8 mouse cellular contexts compared by ENCODE assay signal in genomic region chrX:81070210-81070803, GRCm38 (mm10). TPM values are rescaled to one million over a fixed set of nuclear protein-coding genes. Genes with fewer than 3 reads are reported as not detected.
DNase-seq lines count a peak whose midpoint lies in the region; ATAC-seq and TF ChIP-seq lines count a peak whose summit lies in the region.

Tmem47 (plus strand) TSS chrX:81070698.

- peak within 1 kb of the TSS; percentile 80 for H3K27ac ChIP-seq in gastrocnemius, adult 2 months
- H3K27ac ChIP-seq in hindbrain, embryonic 14.5 days = peak within 1 kb of the TSS; percentile 81

- H3K4me3 ChIP-seq in gastrocnemius, adult 2 months = peak within 1 kb of the TSS; percentile 82
- peak within 1 kb of the TSS; percentile 68 for H3K4me3 ChIP-seq in hindbrain, embryonic 14.5 days (replicated peaks; ENCODE audit: low read length)

- DNase-seq in adrenal gland, adult 8-10 months = peak; percentile 52
- DNase-seq in cerebellum, postnatal 4 days (ENCODE audit: low spot score in 2 of 2) = peak; percentile 41 to 70
- DNase-seq in gastrocnemius, adult 2 months = peak; percentile 76
- DNase-seq in hindbrain, embryonic 14.5 days (ENCODE audit: low spot score) = peak; percentile 78
- DNase-seq in left cerebral cortex, adult 8-10 months (ENCODE audit: low spot score in 2 of 2) = peak; percentile 34 to 49
- DNase-seq in lung, postnatal 36 days = peak; percentile 51
- peak; percentile 64 for DNase-seq in right cerebral cortex, postnatal 14 days
- no peak for DNase-seq in thymus, postnatal 14 days

- H3K4me1 ChIP-seq in hindbrain, embryonic 14.5 days (replicated peaks; ENCODE audit: control insufficient read depth, insufficient read depth, low read length) = no peaks in the 10 kb centered on the region

- peak within 1 kb of the TSS; percentile 77 for H3K9ac ChIP-seq in hindbrain, embryonic 14.5 days

- intact Hi-C loops in gastrocnemius, adult 2 months (cut with DNase I) = no loop called here

- peak; percentile 96 for ATAC-seq in hindbrain, embryonic 14.5 days (ENCODE audit: low FRiP score)

- H3K9me3 ChIP-seq in hindbrain, embryonic 14.5 days (ENCODE audit: control insufficient read depth, low read length) = no peaks in the 10 kb centered on the region

- TF ChIP-seq CTCF in gastrocnemius, adult 2 months (IDR thresholded peaks at IDR 0.05) = no peak

- H3K27me3 ChIP-seq in hindbrain, embryonic 14.5 days (ENCODE audit: control insufficient read depth, insufficient read depth, low read length) = no peaks in the 10 kb centered on the region

- H3K36me3 ChIP-seq in hindbrain, embryonic 14.5 days (replicated peaks; ENCODE audit: control insufficient read depth, insufficient read depth) = no peaks in the 10 kb centered on the region

- peak within 1 kb of the TSS; percentile 59 for H3K4me2 ChIP-seq in hindbrain, embryonic 14.5 days (replicated peaks)

- WGBS in hindbrain, embryonic 14.5 days = 11% methylated on average over 37 of the region's 39 CpGs

RNA-seq across cellular contexts. Expression of gene Tmem47, which starts in this region (rescaled TPM):
- 10 to 100 TPM; 28.0 to 29.7 (median 28.9) TPM for total RNA-seq in adrenal gland, adult 8-10 months (2022)
- total RNA-seq in gastrocnemius, adult 2 months (2021) = 10 to 100 TPM in 1 of 2 experiments, 1 to 10 TPM in 1; 4.5 to 10.8 TPM
- polyA plus RNA-seq in hindbrain, embryonic 14.5 days (2014; fragmentation: Nextera tagmentation; extraction: Ambion mirVana) = 28.7 and 30.2 TPM in 2 replicates
- 10 to 100 TPM; 84.0 to 97.1 (median 95.0) TPM for total RNA-seq in left cerebral cortex, adult 8-10 months (2022)
